25 mouse cellular contexts compared by ENCODE assay signal in genomic region chr13:75799421-75799820, GRCm38 (mm10). TPM values are rescaled to one million over a fixed set of nuclear protein-coding genes. Genes with fewer than 3 reads are reported as not detected.
DNase-seq lines count a peak whose midpoint lies in the region; ATAC-seq and TF ChIP-seq lines count a peak whose summit lies in the region.
"Had no signal": no experiment of that assay in that cellular context is flagged by ENCODE, and none has a peak within 500 bp of the region (broad histone marks: within the 10 kb centered on the region; RNA-seq: fewer than 3 reads in every experiment).

No protein-coding gene starts in this region.

- no peak overlapping the region for H3K4me3 ChIP-seq in hindbrain, postnatal 0 days (ENCODE audit: low read length)
- H3K4me3 ChIP-seq in hindbrain, embryonic 12.5 days = no peak overlapping the region
- H3K4me3 ChIP-seq in midbrain, embryonic 14.5 days (replicated peaks; ENCODE audit: low read depth, low read length) = no peak overlapping the region
- H3K4me3 ChIP-seq in midbrain, embryonic 15.5 days = no peak overlapping the region
- H3K4me3 ChIP-seq in brown adipose tissue, adult 24 weeks (ENCODE audit: insufficient read depth, low read depth, low read length) = no peak overlapping the region
- H3K4me3 ChIP-seq: embryonic facial prominence, embryonic 10.5 days; embryonic facial prominence, embryonic 13.5 days; forebrain, embryonic 10.5 days; forebrain, embryonic 13.5 days; heart, adult 2 months; heart, embryonic 12.5 days; heart, embryonic 15.5 days; hindbrain, embryonic 10.5 days had no signal

- H3K9me3 ChIP-seq in hindbrain, postnatal 0 days (ENCODE audit: low read length) = no peaks in the 10 kb centered on the region
- H3K9me3 ChIP-seq in hindbrain, embryonic 12.5 days (replicated peaks) = no peaks in the 10 kb centered on the region
- H3K9me3 ChIP-seq in midbrain, embryonic 14.5 days (ENCODE audit: control insufficient read depth, low read length) = no peaks in the 10 kb centered on the region
- no peaks in the 10 kb centered on the region for H3K9me3 ChIP-seq in midbrain, embryonic 15.5 days
- H3K9me3 ChIP-seq: embryonic facial prominence, embryonic 10.5 days; embryonic facial prominence, embryonic 13.5 days; forebrain, embryonic 10.5 days; forebrain, embryonic 13.5 days; heart, embryonic 12.5 days; heart, embryonic 15.5 days; hindbrain, embryonic 10.5 days had no signal

- no peaks in the 10 kb centered on the region for H3K27me3 ChIP-seq in hindbrain, postnatal 0 days (ENCODE audit: insufficient read depth, low read length)
- no peaks in the 10 kb centered on the region for H3K27me3 ChIP-seq in hindbrain, embryonic 12.5 days
- H3K27me3 ChIP-seq in midbrain, embryonic 14.5 days (ENCODE audit: control insufficient read depth, insufficient read depth, low read length) = no peaks in the 10 kb centered on the region
- H3K27me3 ChIP-seq in midbrain, embryonic 15.5 days (replicated peaks) = no peaks in the 10 kb centered on the region
- H3K27me3 ChIP-seq: embryonic facial prominence, embryonic 13.5 days; forebrain, embryonic 13.5 days; heart, embryonic 12.5 days; heart, embryonic 15.5 days had no signal

- no peak for ATAC-seq in hindbrain, postnatal 0 days
- no peak for ATAC-seq in hindbrain, embryonic 12.5 days (ENCODE audit: low FRiP score)
- no peak for ATAC-seq in midbrain, embryonic 14.5 days (ENCODE audit: low FRiP score, low TSS enrichment)
- no peak for ATAC-seq in midbrain, embryonic 15.5 days (replicated peaks)
- ATAC-seq: forebrain, embryonic 13.5 days; forebrain, embryonic 16.5 days had no signal

- no peak overlapping the region for H3K27ac ChIP-seq in hindbrain, postnatal 0 days
- H3K27ac ChIP-seq in hindbrain, embryonic 12.5 days = no peak overlapping the region
- H3K27ac ChIP-seq in midbrain, embryonic 14.5 days (replicated peaks; ENCODE audit: low read depth, low read length) = no peak overlapping the region
- H3K27ac ChIP-seq in midbrain, embryonic 15.5 days = no peak overlapping the region
- peak overlapping the region; percentile 89; the same call in 1 of the 2 replicates for H3K27ac ChIP-seq in brown adipose tissue, adult 24 weeks (replicated peaks; ENCODE audit: low read depth, low read length)
- H3K27ac ChIP-seq: embryonic facial prominence, embryonic 10.5 days; embryonic facial prominence, embryonic 13.5 days; forebrain, embryonic 10.5 days; forebrain, embryonic 13.5 days; heart, adult 2 months; heart, embryonic 15.5 days; hindbrain, embryonic 10.5 days; hindbrain, embryonic 14.5 days had no signal

- no peak overlapping the region for H3K9ac ChIP-seq in hindbrain, postnatal 0 days (replicated peaks; ENCODE audit: low read length)
- no peak overlapping the region for H3K9ac ChIP-seq in hindbrain, embryonic 12.5 days
- H3K9ac ChIP-seq in midbrain, embryonic 14.5 days (replicated peaks; ENCODE audit: low read length) = no peak overlapping the region
- H3K9ac ChIP-seq in midbrain, embryonic 15.5 days = no peak overlapping the region
- H3K9ac ChIP-seq: embryonic facial prominence, embryonic 13.5 days; forebrain, embryonic 13.5 days; heart, embryonic 12.5 days; heart, embryonic 15.5 days; hindbrain, embryonic 14.5 days had no signal

- WGBS in hindbrain, postnatal 0 days = 86% methylated on average over 3 of the region's 3 CpGs
- WGBS in hindbrain, embryonic 12.5 days = 87% methylated on average over 3 of the region's 3 CpGs
- 91% methylated on average over 3 of the region's 3 CpGs for WGBS in midbrain, embryonic 14.5 days
- WGBS in midbrain, embryonic 15.5 days = 86% methylated on average over 3 of the region's 3 CpGs

- no peak overlapping the region for H3K4me2 ChIP-seq in hindbrain, postnatal 0 days (ENCODE audit: low read depth, low read length)
- no peak overlapping the region for H3K4me2 ChIP-seq in hindbrain, embryonic 12.5 days (replicated peaks)
- H3K4me2 ChIP-seq in midbrain, embryonic 14.5 days (ENCODE audit: low read length) = no peak overlapping the region
- no peak overlapping the region for H3K4me2 ChIP-seq in midbrain, embryonic 15.5 days
- H3K4me2 ChIP-seq: embryonic facial prominence, embryonic 13.5 days; forebrain, embryonic 13.5 days; heart, embryonic 12.5 days; heart, embryonic 15.5 days; hindbrain, embryonic 14.5 days had no signal

- no peaks in the 10 kb centered on the region for H3K4me1 ChIP-seq in hindbrain, postnatal 0 days (ENCODE audit: insufficient read depth, low read length)
- no peaks in the 10 kb centered on the region for H3K4me1 ChIP-seq in hindbrain, embryonic 12.5 days
- no peaks in the 10 kb centered on the region for H3K4me1 ChIP-seq in midbrain, embryonic 14.5 days (ENCODE audit: control insufficient read depth, insufficient read depth, low read length)
- H3K4me1 ChIP-seq in midbrain, embryonic 15.5 days = no peaks in the 10 kb centered on the region
- peaks cover 5% of the 10 kb centered on the region for H3K4me1 ChIP-seq in brown adipose tissue, adult 24 weeks (ENCODE audit: control insufficient read depth, insufficient read depth, insufficient read length, low read length)
- H3K4me1 ChIP-seq: embryonic facial prominence, embryonic 13.5 days; heart, embryonic 12.5 days had no signal

- TF ChIP-seq CTCF in hindbrain, postnatal 0 days (IDR thresholded peaks at IDR 0.05; ENCODE audit: low read depth) = peak; percentile 5; the same call in 1 of the 2 replicates

- DNase-seq in hindbrain, postnatal 0 days (ENCODE audit: low spot score) = no peak
- DNase-seq in midbrain, embryonic 14.5 days = peak; percentile 11
- no peak for DNase-seq in cerebellum, postnatal 4 days (ENCODE audit: low spot score in 2 of 2)
- no peak for DNase-seq in kidney, adult 8-10 months
- DNase-seq: cerebellum, adult 11 months; cerebellum, adult 2 months; cerebellum, adult 9-11 months; cerebellum, postnatal 25 days; embryo, embryonic 11 days; gastrocnemius, postnatal 10 days; gastrocnemius, postnatal 36 days; heart, adult 2 months; heart, postnatal 36 days had no signal

- no peaks in the 10 kb centered on the region for H3K36me3 ChIP-seq in hindbrain, postnatal 0 days (ENCODE audit: insufficient read depth, low read length)
- no peaks in the 10 kb centered on the region for H3K36me3 ChIP-seq in hindbrain, embryonic 12.5 days
- H3K36me3 ChIP-seq in midbrain, embryonic 14.5 days (ENCODE audit: control insufficient read depth, insufficient read depth, low read length) = no peaks in the 10 kb centered on the region
- H3K36me3 ChIP-seq in midbrain, embryonic 15.5 days (replicated peaks) = no peaks in the 10 kb centered on the region
- H3K36me3 ChIP-seq: embryonic facial prominence, embryonic 10.5 days; embryonic facial prominence, embryonic 13.5 days; forebrain, embryonic 10.5 days; heart, embryonic 12.5 days; heart, embryonic 15.5 days; hindbrain, embryonic 10.5 days had no signal

RNA-seq across cellular contexts. Expression of gene Glrx, which starts 40.2 kb away (rescaled TPM):
- 69.6 and 69.7 TPM in 2 replicates for total RNA-seq in hindbrain, postnatal 0 days (2014; rRNA removed)
- polyA plus RNA-seq in hindbrain, postnatal 0 days (2015; fragmentation: Nextera tagmentation; extraction: Ambion mirVana) = 103 TPM in 2 replicates
- 35.2 and 36.5 TPM in 2 replicates for polyA plus RNA-seq in hindbrain, embryonic 12.5 days (2016; fragmentation: Nextera tagmentation; extraction: Ambion mirVana)
- 40.7 and 48.3 TPM in 2 replicates for polyA plus RNA-seq in midbrain, embryonic 14.5 days (2014; fragmentation: Nextera tagmentation; extraction: Ambion mirVana)
- 43.4 and 44.4 TPM in 2 replicates for polyA plus RNA-seq in midbrain, embryonic 15.5 days (2015; fragmentation: Nextera tagmentation; extraction: Ambion mirVana)
- 39.4 and 47.7 TPM in 2 replicates for polyA plus RNA-seq in brown adipose tissue, adult 24 weeks (2012; ENCODE audit: insufficient read depth, insufficient read length, missing spikeins)
